Mouse (Mus musculus) cortical plate, adult 2 months (tissue): ENCODE results near the gene Hsph1.

ENCODE experiments used
- CTCF ChIP-seq: fragments of 200-500 bp; IDR thresholded peaks from 2 replicates; pipeline ENCODE4 v1.5.1; 2011; ENCODE audit warnings: mild to moderate bottlenecking, control low read depth, low read length; ENCODE audit not compliant: insufficient read depth; ENCODE audit errors: extremely low read depth
- POLR2A ChIP-seq: fragments of 200-500 bp; IDR thresholded peaks from 2 replicates; pipeline ENCODE4 v1.6.1; 2011; ENCODE audit warnings: mild to moderate bottlenecking, low read length, control low read depth; ENCODE audit not compliant: insufficient read depth; ENCODE audit errors: extremely low read depth

DNA sequence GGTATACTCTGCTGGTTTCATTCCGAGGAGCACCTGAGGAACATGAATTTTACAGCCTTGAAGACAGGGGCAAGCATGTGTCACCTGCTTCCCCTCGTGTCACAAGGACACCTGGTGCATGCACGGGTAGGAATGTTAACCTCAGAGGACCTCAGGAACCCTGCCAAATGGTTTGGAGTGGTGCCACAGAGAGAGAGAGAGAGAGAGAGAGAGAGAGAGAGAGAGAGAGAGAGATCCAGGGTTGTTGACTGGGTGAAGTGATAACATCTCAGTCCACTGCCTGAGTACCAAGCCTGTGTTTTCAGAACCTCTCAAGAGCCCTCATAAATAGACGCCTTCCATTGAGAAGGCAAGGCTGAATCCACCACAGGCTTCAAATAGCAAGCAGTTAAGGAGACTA, 12.0 kb upstream of the Hsph1 start:
- TF ChIP-seq CTCF, result no peak
- TF ChIP-seq POLR2A, result no peak
